Mouse (Mus musculus) lung, adult 2 months (tissue): ENCODE measurements around the gene Trpm6. TPM values are rescaled to one million over a fixed set of nuclear protein-coding genes. Genes with fewer than 3 reads are reported as not detected.

Experiments used
- DNase-seq: peaks from one replicate; pipeline ENCODE4 v3.0.0; 2022
- H3K4me1 ChIP-seq: fragments of 200-500 bp; 2 replicates; pipeline ENCODE4 v1.6.1; 2011; ENCODE audit warnings: low read length; ENCODE audit not compliant: control insufficient read depth, insufficient read depth
- H3K4me3 ChIP-seq: fragments of 200-500 bp; replicated peaks from 2 replicates; pipeline ENCODE3; 2011; ENCODE audit warnings: low read depth, mild to moderate bottlenecking, control low read depth, low read length; ENCODE audit errors: extremely low read depth
- CTCF ChIP-seq: fragments of 200-500 bp; IDR thresholded peaks from 2 replicates; pipeline ENCODE4 v1.5.1; 2011; ENCODE audit warnings: mild to moderate bottlenecking, low read length, control low read depth; ENCODE audit not compliant: insufficient read depth
- POLR2A ChIP-seq: fragments of 200-500 bp; IDR thresholded peaks from 2 replicates; pipeline ENCODE4 v1.6.1; 2011; ENCODE audit warnings: low read depth, mild to moderate bottlenecking, control low read depth, low read length, borderline replicate concordance; ENCODE audit errors: extremely low read depth
- WGBS: fragments of 180-500 bp; shearing (Covaris S2); methylation state at CpG from one replicate; pipeline ENCODE4 v1.1.7; 2018; 5-methylcytosine and 5-hydroxymethylcytosine counted together
- polyA plus RNA-seq: library from polyadenylated mRNA; depleted of rRNA; stranded (reverse); fragments of >200 nt; gene quantifications from 2 replicates; pipeline ENCODE4 v1.2.3, GENCODE M21; 2012

The Trpm6 gene
- polyA plus RNA-seq, 1 experiment: 6.0 TPM

DNA sequence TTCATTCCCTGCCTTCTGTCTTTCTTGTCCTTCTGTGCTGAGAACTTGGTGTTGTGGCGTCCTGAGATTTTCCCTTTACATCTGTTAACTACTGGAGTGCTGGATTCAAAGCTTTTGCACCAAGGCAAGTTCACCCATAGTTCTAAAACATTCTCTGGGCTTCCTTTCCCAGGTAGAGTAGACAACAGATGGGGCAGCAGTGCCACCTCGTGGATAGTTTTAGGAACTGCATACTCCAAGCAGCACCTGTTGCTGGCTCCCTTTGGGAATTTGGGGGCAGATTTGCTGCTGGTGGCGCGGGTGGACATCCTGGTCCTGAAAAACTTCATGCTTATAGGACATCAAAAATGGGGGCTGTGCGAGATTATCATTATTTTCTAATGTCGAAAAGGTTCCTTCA lies 85.2 kb downstream of the Trpm6 start:
- WGBS: 8% methylated on average over 6 of the region's 6 CpGs
- DNase-seq: peak; percentile 63
- H3K4me1 ChIP-seq: no peaks in the 10 kb centered on the region
- no peak overlapping the region for H3K4me3 ChIP-seq
- peak; percentile 67 for TF ChIP-seq CTCF
- TF ChIP-seq POLR2A: no peak

DNA sequence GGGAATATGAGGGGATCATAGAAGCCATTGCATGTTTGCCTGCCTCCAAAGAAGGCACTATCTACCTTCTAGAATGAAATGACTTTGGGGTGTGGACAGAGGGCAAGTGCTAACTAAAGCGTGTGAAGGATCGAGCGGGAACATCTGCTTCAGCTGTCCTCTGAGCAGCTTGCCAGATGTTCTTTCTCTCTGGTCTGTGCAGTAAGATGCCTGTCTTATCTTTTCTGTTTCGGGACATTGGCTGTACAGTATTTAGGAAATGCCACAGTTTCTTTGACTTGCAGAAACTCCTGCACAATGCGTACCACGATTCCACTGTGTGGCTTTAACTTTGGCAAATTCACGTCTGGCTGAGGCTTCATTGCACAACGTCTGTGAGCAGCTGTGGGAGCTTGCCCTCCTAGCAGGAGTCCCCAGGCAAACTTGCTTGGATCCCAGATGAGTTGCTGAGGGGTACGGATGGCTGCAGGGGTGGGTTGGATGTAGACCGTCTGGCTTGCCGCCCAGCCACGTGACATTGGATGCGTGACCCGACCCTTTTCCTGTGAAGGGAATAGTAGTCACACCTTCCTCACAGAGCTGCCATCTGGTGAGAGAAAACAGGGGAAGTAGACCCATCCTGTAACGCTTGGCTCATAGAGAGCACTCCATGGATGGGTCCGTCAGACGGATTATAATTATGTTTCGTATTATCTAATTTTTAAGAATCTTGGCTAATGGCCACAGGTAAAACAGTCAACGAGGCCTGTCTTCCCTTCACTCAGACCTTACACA lies 92.2 kb downstream of the Trpm6 start:
- TF ChIP-seq CTCF (no peak), POLR2A (no peak)
- WGBS: 59% methylated on average over 19 of the region's 19 CpGs
- no peak overlapping the region for H3K4me3 ChIP-seq
- H3K4me1 ChIP-seq: no peaks in the 10 kb centered on the region
- DNase-seq: no peak

DNA sequence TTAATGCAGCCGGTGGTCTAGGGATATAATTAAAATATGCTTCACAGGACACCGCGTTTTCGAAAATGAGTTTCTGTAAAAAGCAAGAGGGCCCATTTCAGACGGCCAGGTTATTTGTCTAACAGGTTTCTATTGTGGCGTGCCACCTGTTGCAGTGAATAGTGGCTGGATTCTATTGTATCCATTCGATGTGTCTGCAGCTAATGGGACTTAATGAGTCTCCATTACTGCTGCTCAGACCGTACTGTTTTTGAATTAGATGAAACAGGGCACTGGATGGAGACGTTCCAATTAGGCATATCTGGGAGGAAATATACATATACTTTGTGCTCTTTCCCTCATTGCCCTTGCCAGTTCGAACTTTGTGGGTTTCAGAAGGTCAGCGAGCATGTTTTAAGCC lies 92.8 kb downstream of the Trpm6 start:
- H3K4me3 ChIP-seq: no peak overlapping the region
- no peaks in the 10 kb centered on the region for H3K4me1 ChIP-seq
- TF ChIP-seq CTCF (no peak), POLR2A (no peak)
- no peak for DNase-seq
- 80% methylated on average over 11 of the region's 11 CpGs for WGBS

- Histone ChIP-seq H3K4me1 (no peaks in the 10 kb centered on the region), H3K4me3 (no peak overlapping the region)
- DNase-seq: no peak
- no peak for TF ChIP-seq CTCF
- no peak for TF ChIP-seq POLR2A
- 83% methylated on average over 4 of the region's 4 CpGs for WGBS
These were observed 96.6 kb downstream of the Trpm6 start for GRCm38 (mm10) chr19:18846336-18846735.

DNA sequence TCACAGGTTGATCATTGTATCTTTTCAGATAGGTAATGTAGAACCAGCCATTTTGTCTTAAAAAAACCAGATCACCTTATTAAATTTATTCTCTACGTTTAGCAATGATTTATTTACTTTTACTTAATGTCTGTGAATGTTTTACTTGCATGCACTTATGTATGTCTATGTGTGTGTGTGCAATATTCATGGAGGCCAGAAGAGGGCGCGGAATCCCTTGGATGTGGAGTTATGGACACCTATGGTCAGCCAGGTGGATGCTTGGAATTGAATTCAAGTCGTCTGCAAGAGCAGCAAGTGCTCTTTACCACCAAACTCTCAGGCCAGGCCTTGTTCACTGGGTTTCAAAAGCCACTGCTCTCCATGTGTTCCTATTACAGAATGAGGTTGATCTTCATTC lies 118.5 kb downstream of the Trpm6 start:
- H3K4me3 ChIP-seq: no peak overlapping the region
- WGBS: 51% methylated on average over 4 of the region's 4 CpGs
- TF ChIP-seq CTCF: no peak
- no peak for TF ChIP-seq POLR2A
- no peaks in the 10 kb centered on the region for H3K4me1 ChIP-seq
- no peak for DNase-seq

- WGBS: 60% methylated on average over 6 of the region's 6 CpGs
- TF ChIP-seq CTCF (no peak), POLR2A (no peak)
- H3K4me1 ChIP-seq: no peaks in the 10 kb centered on the region
- no peak for DNase-seq
- no peak overlapping the region for H3K4me3 ChIP-seq
These were observed 123.2 kb downstream of the Trpm6 start for GRCm38 (mm10) chr19:18872792-18873569.

GRCm38 (mm10) chr19:18873709-18874644 lies 124.2 kb downstream of the Trpm6 start:
- no peak for TF ChIP-seq CTCF
- TF ChIP-seq POLR2A: no peak
- 66% methylated on average over 16 of the region's 16 CpGs for WGBS
- DNase-seq: no peak
- no peak overlapping the region for H3K4me3 ChIP-seq
- no peaks in the 10 kb centered on the region for H3K4me1 ChIP-seq

DNA sequence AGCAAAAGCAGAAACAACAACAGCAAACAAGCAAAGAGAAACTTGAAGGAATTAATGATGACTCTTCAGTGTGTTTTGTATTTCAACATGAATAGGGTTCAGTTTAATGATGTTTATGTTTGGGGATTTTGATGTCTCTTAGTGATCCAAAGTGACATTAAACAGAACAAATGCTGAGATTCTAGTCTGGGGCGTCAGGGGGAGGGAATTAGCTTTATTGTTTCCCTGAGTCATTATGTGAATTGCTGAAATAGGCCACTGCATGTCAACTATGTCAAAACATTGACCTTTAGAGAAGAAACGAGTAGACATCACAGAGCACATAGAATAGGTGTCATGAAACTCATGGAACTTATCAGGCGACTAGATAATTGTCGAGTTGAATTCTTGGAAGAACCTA lies 129.5 kb downstream of the Trpm6 start:
- DNase-seq: no peak
- Histone ChIP-seq H3K4me1 (no peaks in the 10 kb centered on the region), H3K4me3 (no peak overlapping the region)
- no peak for TF ChIP-seq CTCF
- no peak for TF ChIP-seq POLR2A
- 63% methylated on average over 4 of the region's 4 CpGs for WGBS

DNA sequence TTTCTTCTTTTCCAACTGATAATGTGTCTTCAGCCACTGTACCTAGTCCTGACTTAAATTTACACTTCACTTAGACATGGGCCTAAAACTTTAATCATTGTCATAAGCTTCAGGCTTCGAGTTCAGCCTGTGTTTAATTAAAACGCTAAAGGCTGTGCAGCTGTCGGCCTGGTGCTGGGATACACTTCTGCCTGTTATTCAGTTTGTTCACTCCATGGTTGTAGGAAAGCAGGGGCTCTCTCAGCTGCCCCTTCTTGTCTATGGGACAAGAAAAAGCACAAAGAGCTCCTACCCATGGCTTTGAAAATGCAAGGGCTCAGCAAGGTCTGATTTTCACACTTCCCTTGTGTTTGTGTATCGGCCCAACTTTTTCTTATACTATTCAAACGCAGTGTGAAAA lies 131.4 kb downstream of the Trpm6 start:
- 78% methylated on average over 5 of the region's 5 CpGs for WGBS
- H3K4me3 ChIP-seq: no peak overlapping the region
- no peak for DNase-seq
- TF ChIP-seq CTCF (no peak), POLR2A (no peak)
- H3K4me1 ChIP-seq: no peaks in the 10 kb centered on the region
